Mouse (Mus musculus): ENCODE results near the gene Gm28635. TPM values are rescaled to one million over a fixed set of nuclear protein-coding genes. Genes with fewer than 3 reads are reported as not detected.

The Gm28635 gene
- polyA plus RNA-seq, 1 experiment from 2014 or later: not detected

- under 1% methylated on average over 15 of the region's 15 CpGs for WGBS
- peak; percentile 97 for ATAC-seq (ENCODE audit: low FRiP score, low TSS enrichment)
- H3K4me1 ChIP-seq (ENCODE audit: control insufficient read depth, insufficient read depth, low read length): peaks cover 14% of the 10 kb centered on the region
Measured at GRCm38 (mm10) chr2:84650464-84651195, 27.2 kb downstream of the Gm28635 start, which contains the start of gene Ctnnd1. Ctnnd1 (minus strand) TSS chr2:84650765.

GRCm38 (mm10) chr2:84649674-84650073 lies 28.2 kb downstream of the Gm28635 start:
- H3K9ac ChIP-seq (replicated peaks; ENCODE audit: low read length): peak overlapping the region; percentile 78
- H3K4me2 ChIP-seq (ENCODE audit: low read length): peak overlapping the region; percentile 78
- peak overlapping the region; percentile 68 for H3K4me3 ChIP-seq (replicated peaks; ENCODE audit: low read depth, low read length)
- no peaks in the 10 kb centered on the region for H3K36me3 ChIP-seq (ENCODE audit: control insufficient read depth, insufficient read depth, low read length)
- DNase-seq (peak; percentile 37), ATAC-seq (ENCODE audit: low FRiP score, low TSS enrichment) (no peak)
- H3K4me1 ChIP-seq (ENCODE audit: control insufficient read depth, insufficient read depth, low read length): peaks cover 14% of the 10 kb centered on the region
- no peaks in the 10 kb centered on the region for H3K9me3 ChIP-seq (ENCODE audit: control insufficient read depth, low read length)
- peak overlapping the region; percentile 52; the same call in 1 of the 2 replicates for H3K27ac ChIP-seq (replicated peaks; ENCODE audit: low read depth, low read length)
- under 1% methylated on average over 10 of the region's 10 CpGs for WGBS
- no peaks in the 10 kb centered on the region for H3K27me3 ChIP-seq (ENCODE audit: control insufficient read depth, insufficient read depth, low read length)

More at GRCm38 (mm10) chr2:84650464-84651195, 27.2 kb downstream of the Gm28635 start, which contains the start of gene Ctnnd1:
- peak within 1 kb of the TSS; percentile 78 for H3K9ac ChIP-seq (replicated peaks; ENCODE audit: low read length)
- peak within 1 kb of the TSS; percentile 91 for H3K27ac ChIP-seq (replicated peaks; ENCODE audit: low read depth, low read length)
- peak within 1 kb of the TSS; percentile 78 for H3K4me2 ChIP-seq (ENCODE audit: low read length)
- peak within 1 kb of the TSS; percentile 68 for H3K4me3 ChIP-seq (replicated peaks; ENCODE audit: low read depth, low read length)
- H3K9me3 ChIP-seq (ENCODE audit: control insufficient read depth, low read length): no peaks in the 10 kb centered on the region
- no peaks in the 10 kb centered on the region for H3K36me3 ChIP-seq (ENCODE audit: control insufficient read depth, insufficient read depth, low read length)
- H3K27me3 ChIP-seq (ENCODE audit: control insufficient read depth, insufficient read depth, low read length): no peaks in the 10 kb centered on the region
- DNase-seq: peak; percentile 93

- H3K27ac ChIP-seq (replicated peaks; ENCODE audit: low read depth, low read length): peak overlapping the region; percentile 60; the same call in 1 of the 2 replicates
- peak overlapping the region; percentile 68 for H3K4me3 ChIP-seq (replicated peaks; ENCODE audit: low read depth, low read length)
- H3K27me3 ChIP-seq (ENCODE audit: control insufficient read depth, insufficient read depth, low read length): no peaks in the 10 kb centered on the region
- peak overlapping the region; percentile 78 for H3K9ac ChIP-seq (replicated peaks; ENCODE audit: low read length)
- H3K4me2 ChIP-seq (ENCODE audit: low read length): peak overlapping the region; percentile 78
- peaks cover 14% of the 10 kb centered on the region for H3K4me1 ChIP-seq (ENCODE audit: control insufficient read depth, insufficient read depth, low read length)
- no peaks in the 10 kb centered on the region for H3K9me3 ChIP-seq (ENCODE audit: control insufficient read depth, low read length)
- H3K36me3 ChIP-seq (ENCODE audit: control insufficient read depth, insufficient read depth, low read length): no peaks in the 10 kb centered on the region
- peak; percentile 70 for DNase-seq
- ATAC-seq (ENCODE audit: low FRiP score, low TSS enrichment): 0 out of 2 replicates have a peak, but pooled peaks have one; percentile 28
- WGBS: 13% methylated on average over 6 of the region's 6 CpGs
Measured at GRCm38 (mm10) chr2:84648369-84648768, 29.5 kb downstream of the Gm28635 start.

GRCm38 (mm10) chr2:84647051-84647568 lies 30.7 kb downstream of the Gm28635 start:
- Histone ChIP-seq H3K4me2 (ENCODE audit: low read length) (peak overlapping the region; percentile 78), H3K4me3 (replicated peaks; ENCODE audit: low read depth, low read length) (peak overlapping the region; percentile 68), H3K9ac (replicated peaks; ENCODE audit: low read length) (peak overlapping the region; percentile 78; the same call in 1 of the 2 replicates), H3K27me3 (ENCODE audit: control insufficient read depth, insufficient read depth, low read length) (no peaks in the 10 kb centered on the region), H3K27ac (replicated peaks; ENCODE audit: low read depth, low read length) (no peak overlapping the region), H3K9me3 (ENCODE audit: control insufficient read depth, low read length) (no peaks in the 10 kb centered on the region), H3K4me1 (ENCODE audit: control insufficient read depth, insufficient read depth, low read length) (peaks cover 14% of the 10 kb centered on the region), H3K36me3 (ENCODE audit: control insufficient read depth, insufficient read depth, low read length) (no peaks in the 10 kb centered on the region)
- ATAC-seq (ENCODE audit: low FRiP score, low TSS enrichment) (no peak), DNase-seq (no peak)
- WGBS: 96% methylated on average over 6 of the region's 6 CpGs

- H3K27ac ChIP-seq (replicated peaks; ENCODE audit: low read depth, low read length): no peak overlapping the region
- H3K4me2 ChIP-seq (ENCODE audit: low read length): peak overlapping the region; percentile 17; the same call in 1 of the 2 replicates
- DNase-seq (no peak), ATAC-seq (ENCODE audit: low FRiP score, low TSS enrichment) (no peak)
- H3K36me3 ChIP-seq (ENCODE audit: control insufficient read depth, insufficient read depth, low read length): no peaks in the 10 kb centered on the region
- no peaks in the 10 kb centered on the region for H3K9me3 ChIP-seq (ENCODE audit: control insufficient read depth, low read length)
- no peak overlapping the region for H3K4me3 ChIP-seq (replicated peaks; ENCODE audit: low read depth, low read length)
- 86% methylated on average over 1 of the region's 1 CpGs for WGBS
- no peak overlapping the region for H3K9ac ChIP-seq (replicated peaks; ENCODE audit: low read length)
- peaks cover 14% of the 10 kb centered on the region for H3K4me1 ChIP-seq (ENCODE audit: control insufficient read depth, insufficient read depth, low read length)
- H3K27me3 ChIP-seq (ENCODE audit: control insufficient read depth, insufficient read depth, low read length): no peaks in the 10 kb centered on the region
Measured at GRCm38 (mm10) chr2:84646138-84646537, 31.7 kb downstream of the Gm28635 start.

GRCm38 (mm10) chr2:84640833-84641232 lies 37.0 kb downstream of the Gm28635 start:
- no peak for DNase-seq
- no peaks in the 10 kb centered on the region for H3K27me3 ChIP-seq (ENCODE audit: control insufficient read depth, insufficient read depth, low read length)
- H3K36me3 ChIP-seq (ENCODE audit: control insufficient read depth, insufficient read depth, low read length): no peaks in the 10 kb centered on the region
- no peak overlapping the region for H3K4me3 ChIP-seq (replicated peaks; ENCODE audit: low read depth, low read length)
- no peak overlapping the region for H3K27ac ChIP-seq (replicated peaks; ENCODE audit: low read depth, low read length)
- H3K4me1 ChIP-seq (ENCODE audit: control insufficient read depth, insufficient read depth, low read length): peaks cover 25% of the 10 kb centered on the region
- H3K9ac ChIP-seq (replicated peaks; ENCODE audit: low read length): no peak overlapping the region
- no peak for ATAC-seq (ENCODE audit: low FRiP score, low TSS enrichment)
- H3K9me3 ChIP-seq (ENCODE audit: control insufficient read depth, low read length): no peaks in the 10 kb centered on the region
- H3K4me2 ChIP-seq (ENCODE audit: low read length): no peak overlapping the region

GRCm38 (mm10) chr2:84638428-84639220 lies 39.2 kb downstream of the Gm28635 start:
- H3K27me3 ChIP-seq (ENCODE audit: control insufficient read depth, insufficient read depth, low read length): no peaks in the 10 kb centered on the region
- no peak overlapping the region for H3K9ac ChIP-seq (replicated peaks; ENCODE audit: low read length)
- H3K36me3 ChIP-seq (ENCODE audit: control insufficient read depth, insufficient read depth, low read length): no peaks in the 10 kb centered on the region
- DNase-seq (no peak), ATAC-seq (ENCODE audit: low FRiP score, low TSS enrichment) (no peak)
- H3K4me2 ChIP-seq (ENCODE audit: low read length): no peak overlapping the region
- peaks cover 40% of the 10 kb centered on the region for H3K4me1 ChIP-seq (ENCODE audit: control insufficient read depth, insufficient read depth, low read length)
- WGBS: 77% methylated on average over 5 of the region's 5 CpGs
- H3K4me3 ChIP-seq (replicated peaks; ENCODE audit: low read depth, low read length): no peak overlapping the region
- H3K27ac ChIP-seq (replicated peaks; ENCODE audit: low read depth, low read length): 0 out of 2 replicates have a peak overlapping the region, but pooled peaks have one; percentile 13
- H3K9me3 ChIP-seq (ENCODE audit: control insufficient read depth, low read length): no peaks in the 10 kb centered on the region

- Histone ChIP-seq H3K27ac (replicated peaks; ENCODE audit: low read depth, low read length) (no peak overlapping the region; the same call in 1 of the 2 replicates), H3K4me2 (ENCODE audit: low read length) (0 out of 2 replicates have a peak overlapping the region, but pooled peaks have one; percentile 5), H3K4me1 (ENCODE audit: control insufficient read depth, insufficient read depth, low read length) (peaks cover 40% of the 10 kb centered on the region), H3K36me3 (ENCODE audit: control insufficient read depth, insufficient read depth, low read length) (no peaks in the 10 kb centered on the region), H3K9ac (replicated peaks; ENCODE audit: low read length) (no peak overlapping the region), H3K4me3 (replicated peaks; ENCODE audit: low read depth, low read length) (no peak overlapping the region), H3K9me3 (ENCODE audit: control insufficient read depth, low read length) (no peaks in the 10 kb centered on the region), H3K27me3 (ENCODE audit: control insufficient read depth, insufficient read depth, low read length) (no peaks in the 10 kb centered on the region)
- 34% methylated on average over 7 of the region's 7 CpGs for WGBS
- DNase-seq (peak; percentile 35), ATAC-seq (ENCODE audit: low FRiP score, low TSS enrichment) (no peak)
Measured at GRCm38 (mm10) chr2:84637452-84638165, 40.2 kb downstream of the Gm28635 start.

Measured in midbrain, embryonic 14.5 days (tissue).